Mouse (Mus musculus) heart, adult 2 months (tissue): ENCODE data around the gene Lgals2.

Experiments used
- EP300 ChIP-seq: fragments of 200-500 bp; IDR thresholded peaks from 2 replicates; pipeline ENCODE4 v1.6.1; 2011; ENCODE audit warnings: low read depth, low read length, control low read depth; ENCODE audit not compliant: insufficient read depth
- POLR2A ChIP-seq: fragments of 200-500 bp; IDR thresholded peaks from 2 replicates; pipeline ENCODE4 v1.6.1; 2011; ENCODE audit warnings: mild to moderate bottlenecking, low read depth, low read length, control low read depth; ENCODE audit not compliant: insufficient read depth

DNA sequence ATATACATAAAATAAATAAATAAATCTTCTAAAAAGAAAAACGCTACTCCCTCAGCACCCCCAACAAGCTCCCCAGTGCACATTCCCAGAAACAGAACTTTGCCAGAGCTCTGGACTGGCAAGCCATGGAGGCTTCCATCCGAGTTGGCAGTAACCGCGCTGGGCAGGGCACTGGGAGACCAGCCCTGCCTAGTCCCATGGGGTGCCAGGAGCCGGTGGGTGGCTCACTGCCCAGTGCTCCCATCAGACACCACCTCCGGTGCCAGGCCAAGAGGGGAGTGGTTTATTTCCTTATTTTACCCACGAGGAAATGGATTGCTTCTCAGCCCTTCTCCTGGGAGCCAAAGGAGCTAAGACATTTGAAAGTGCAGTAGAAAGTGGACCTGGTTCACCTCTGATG is 1.7 kb upstream of the Lgals2 start:
- no peak for TF ChIP-seq EP300
- TF ChIP-seq POLR2A = no peak
